Mouse (Mus musculus) layer of hippocampus, adult 9-11 months (tissue): ENCODE data around the gene Cyp2j9.
"Not testable (repeated sequence)": the region's sequence is repeated elsewhere in the genome, so short reads cannot be mapped to it uniquely, and the experiment has no call there.

Source experiments
- DNase-seq: peaks from one replicate; pipeline ENCODE4 v3.0.0; 2022

Cyp2j9 gene

GRCm38 (mm10) chr4:96590911-96591790 lies at the start of gene Cyp2j9:
Cyp2j9 (minus strand) TSS chr4:96591578.
- DNase-seq = no peak

- DNase-seq = no peak
Measured at GRCm38 (mm10) chr4:96635455-96635854, 44.1 kb upstream of the Cyp2j9 start.

GRCm38 (mm10) chr4:96622474-96622873 lies 31.1 kb upstream of the Cyp2j9 start:
- DNase-seq = no peak

GRCm38 (mm10) chr4:96591791-96592150 lies 393 bp upstream of the Cyp2j9 start:
- peak; percentile 79 for DNase-seq

GRCm38 (mm10) chr4:96581425-96582088 lies 9.8 kb downstream of the Cyp2j9 start:
- peak; percentile 28 for DNase-seq

- DNase-seq = not testable (repeated sequence)
Measured at GRCm38 (mm10) chr4:96580351-96580750, 11.0 kb downstream of the Cyp2j9 start.

- no peak for DNase-seq
Measured at GRCm38 (mm10) chr4:96569442-96569841, 21.9 kb downstream of the Cyp2j9 start.

- DNase-seq = no peak
Measured at GRCm38 (mm10) chr4:96567988-96568387, 23.4 kb downstream of the Cyp2j9 start.

GRCm38 (mm10) chr4:96565808-96566207 lies 25.6 kb downstream of the Cyp2j9 start:
- DNase-seq = no peak

GRCm38 (mm10) chr4:96560464-96560863 lies 30.9 kb downstream of the Cyp2j9 start:
- DNase-seq = no peak

- no peak for DNase-seq
Measured at GRCm38 (mm10) chr4:96559781-96560180, 31.6 kb downstream of the Cyp2j9 start.

- peak; percentile 21 for DNase-seq
Measured at GRCm38 (mm10) chr4:96553133-96553819, 38.1 kb downstream of the Cyp2j9 start, which contains the start of gene Cyp2j6. Cyp2j6 (minus strand) TSS chr4:96553661.

- DNase-seq = no peak
Measured at GRCm38 (mm10) chr4:96551619-96552018, 39.8 kb downstream of the Cyp2j9 start.

GRCm38 (mm10) chr4:96545976-96546375 lies 45.4 kb downstream of the Cyp2j9 start:
- peak; percentile 18 for DNase-seq

- DNase-seq = peak; percentile 3
Measured at GRCm38 (mm10) chr4:96525772-96526171, 65.6 kb downstream of the Cyp2j9 start.

GRCm38 (mm10) chr4:96522256-96522655 lies 69.1 kb downstream of the Cyp2j9 start:
- no peak for DNase-seq
